Mouse (Mus musculus) MEL (cell line): Measurements from ENCODE around the gene Selplg. TPM values are rescaled to one million over a fixed set of nuclear protein-coding genes. Genes with fewer than 3 reads are reported as not detected.

Experiments
- DNase-seq: peaks from one replicate; pipeline ENCODE4 v3.0.0; 2011; ENCODE audit warnings: low read depth, low spot score
- H3K27ac ChIP-seq: 2 replicates; pipeline ENCODE4 v1.5.1; 2012; ENCODE audit warnings: low read depth, mild to moderate bottlenecking, control low read depth, low read length, moderate library complexity; ENCODE audit not compliant: control insufficient read depth
- H3K27me3 ChIP-seq, 2 experiments: fragments of 150-350 bp in 1 of 2; sonication (generic) in 1 of 2; 2 replicates each; pipeline ENCODE4 v1.6.1; 2012; ENCODE audit warnings: low read length in 2 of 2, mild to moderate bottlenecking in 2 of 2, improper control_type of control experiment in 1 of 2, moderate library complexity in 1 of 2; ENCODE audit not compliant: insufficient read depth in 2 of 2, control insufficient read depth in 1 of 2
- H3K36me3 ChIP-seq, 2 experiments: 2 replicates each; pipeline ENCODE4 v1.6.1; 2012 to 2014; ENCODE audit warnings: low read length in 2 of 2, improper control_type of control experiment in 1 of 2, inconsistent platforms in 1 of 2, mild to moderate bottlenecking in 1 of 2; ENCODE audit not compliant: insufficient read depth in 2 of 2, control insufficient read depth in 1 of 2
- H3K4me1 ChIP-seq, 2 experiments: fragments of 150-350 bp in 1 of 2; sonication (generic) in 1 of 2; 2 replicates each; pipeline ENCODE4 v1.6.1; 2012; ENCODE audit warnings: low read length in 2 of 2, improper control_type of control experiment in 1 of 2, mild to moderate bottlenecking in 1 of 2; ENCODE audit not compliant: insufficient read depth in 2 of 2, control insufficient read depth in 1 of 2
- H3K4me3 ChIP-seq, 2 experiments: fragments of 150-350 bp in 1 of 2; sonication (generic) in 1 of 2; 2 replicates each; pipeline ENCODE4 v1.5.1; 2012; ENCODE audit warnings: low read depth in 2 of 2, low read length in 2 of 2, mild to moderate bottlenecking in 2 of 2, moderate library complexity in 2 of 2, control low read depth in 1 of 2, improper control_type of control experiment in 1 of 2; ENCODE audit not compliant: control insufficient read depth in 1 of 2, insufficient read depth in 1 of 2
- H3K79me2 ChIP-seq: 2 replicates; pipeline ENCODE4 v1.6.1; 2012; ENCODE audit warnings: mild to moderate bottlenecking, low read length, moderate library complexity; ENCODE audit not compliant: control insufficient read depth, poor library complexity, insufficient read depth
- H3K9ac ChIP-seq: 2 replicates; pipeline ENCODE4 v1.6.1; 2012; ENCODE audit warnings: low read depth, mild to moderate bottlenecking, control low read depth, low read length, moderate library complexity; ENCODE audit not compliant: control insufficient read depth, poor library complexity, severe bottlenecking
- H3K9me3 ChIP-seq: fragments of 150-350 bp; sonication (generic); replicated peaks from 2 replicates; pipeline ENCODE4 v1.6.1; 2012; ENCODE audit warnings: mild to moderate bottlenecking, low read length, improper control_type of control experiment, moderate library complexity; ENCODE audit not compliant: insufficient read depth
- BHLHE40 ChIP-seq: IDR thresholded peaks from 2 replicates; pipeline ENCODE4 v1.6.1; 2012; ENCODE audit warnings: low read depth, mild to moderate bottlenecking, inconsistent platforms, low read length, improper control_type of control experiment, borderline replicate concordance
- CHD1 ChIP-seq: IDR thresholded peaks from 2 replicates; pipeline ENCODE4 v1.6.1; 2012; ENCODE audit warnings: low read depth, mild to moderate bottlenecking, inconsistent platforms, low read length, improper control_type of control experiment
- CTCF ChIP-seq, 3 experiments: IDR thresholded peaks in 2 of 3; conservative IDR thresholded peaks in 1 of 3; 2 replicates each; pipeline ENCODE4 v1.5.1; 2011 to 2012; ENCODE audit warnings: low read length in 3 of 3, low read depth in 2 of 3, mild to moderate bottlenecking in 2 of 3, improper control_type of control experiment in 1 of 3, inconsistent platforms in 1 of 3, mixed read lengths in 1 of 3, moderate library complexity in 1 of 3; ENCODE audit not compliant: control insufficient read depth in 1 of 3, insufficient read depth in 1 of 3, poor library complexity in 1 of 3, severe bottlenecking in 1 of 3
- E2F4 ChIP-seq: IDR thresholded peaks from 2 replicates; pipeline ENCODE4 v1.6.1; 2011; ENCODE audit warnings: low read depth, low read length, improper control_type of control experiment, borderline replicate concordance
- ELF1 ChIP-seq: IDR thresholded peaks from 2 replicates; pipeline ENCODE4 v1.6.1; 2014; ENCODE audit warnings: low read depth, mild to moderate bottlenecking, inconsistent platforms, low read length, improper control_type of control experiment, moderate library complexity
- GATA1 ChIP-seq: IDR thresholded peaks from 2 replicates; pipeline ENCODE4 v1.6.1; 2011; ENCODE audit warnings: low read depth, low read length, improper control_type of control experiment
- JUND ChIP-seq: IDR thresholded peaks from 2 replicates; pipeline ENCODE4 v1.6.1; 2011; ENCODE audit warnings: low read depth, mild to moderate bottlenecking, improper control_type of control experiment, low read length
- MAFK ChIP-seq: IDR thresholded peaks from 2 replicates; pipeline ENCODE4 v1.6.1; 2011; ENCODE audit warnings: low read depth, mild to moderate bottlenecking, low read length, improper control_type of control experiment, borderline replicate concordance
- MAX ChIP-seq: IDR thresholded peaks from 2 replicates; pipeline ENCODE4 v1.6.1; 2011; ENCODE audit warnings: low read length, improper control_type of control experiment
- MEF2A ChIP-seq: IDR thresholded peaks from 2 replicates; pipeline ENCODE4 v1.6.1; 2014; ENCODE audit warnings: low read depth, mild to moderate bottlenecking, inconsistent platforms, low read length, improper control_type of control experiment; ENCODE audit not compliant: poor library complexity, insufficient replicate concordance, severe bottlenecking; ENCODE audit errors: extremely low read depth
- MXI1 ChIP-seq: IDR thresholded peaks from 2 replicates; pipeline ENCODE4 v1.6.1; 2011; ENCODE audit warnings: mild to moderate bottlenecking, low read depth, low read length, improper control_type of control experiment
- MYC ChIP-seq: IDR thresholded peaks from 2 replicates; pipeline ENCODE4 v1.6.1; 2011; ENCODE audit warnings: low read depth, mild to moderate bottlenecking, low read length, improper control_type of control experiment, moderate library complexity
- NELFE ChIP-seq: IDR thresholded peaks from 2 replicates; pipeline ENCODE4 v1.6.1; 2011; ENCODE audit warnings: low read depth, low read length, improper control_type of control experiment
- POLR2A ChIP-seq, 2 experiments: IDR thresholded peaks; 2 replicates each; pipeline ENCODE4 v1.6.1; 2011 to 2012; ENCODE audit warnings: low read length in 2 of 2, mild to moderate bottlenecking in 2 of 2, control low read depth in 1 of 2, improper control_type of control experiment in 1 of 2, low read depth in 1 of 2, moderate library complexity in 1 of 2; ENCODE audit not compliant: control insufficient read depth in 1 of 2, insufficient read depth in 1 of 2, poor library complexity in 1 of 2
- POLR2AphosphoS5 ChIP-seq: IDR thresholded peaks from 2 replicates; pipeline ENCODE4 v1.6.1; 2012; ENCODE audit warnings: low read depth, borderline replicate concordance, mild to moderate bottlenecking, inconsistent platforms, low read length, moderate library complexity, mixed read lengths
- RAD21 ChIP-seq: IDR thresholded peaks from 2 replicates; pipeline ENCODE4 v1.6.1; 2011; ENCODE audit warnings: mild to moderate bottlenecking, low read depth, low read length, improper control_type of control experiment
- RCOR1 ChIP-seq: IDR thresholded peaks from 2 replicates; pipeline ENCODE4 v1.6.1; 2012; ENCODE audit warnings: low read depth, mild to moderate bottlenecking, inconsistent platforms, low read length, improper control_type of control experiment
- SIN3A ChIP-seq: IDR thresholded peaks from 2 replicates; pipeline ENCODE4 v1.6.1; 2012; ENCODE audit warnings: low read length, improper control_type of control experiment, inconsistent platforms
- SMC3 ChIP-seq: IDR thresholded peaks from 2 replicates; pipeline ENCODE4 v1.6.1; 2011; ENCODE audit warnings: low read depth, low read length, improper control_type of control experiment
- ZC3H11A ChIP-seq: IDR thresholded peaks from 2 replicates; pipeline ENCODE4 v1.6.1; 2012; ENCODE audit warnings: low read depth, mild to moderate bottlenecking, inconsistent platforms, low read length, improper control_type of control experiment
- ZMIZ1 ChIP-seq: IDR thresholded peaks from 2 replicates; pipeline ENCODE4 v1.6.1; 2012; ENCODE audit warnings: low read depth, mild to moderate bottlenecking, inconsistent platforms, low read length, improper control_type of control experiment, moderate library complexity
- ZNF384 ChIP-seq: IDR thresholded peaks from 2 replicates; pipeline ENCODE4 v1.6.1; 2012; ENCODE audit warnings: low read depth, mild to moderate bottlenecking, inconsistent platforms, low read length, improper control_type of control experiment
- polyA plus RNA-seq, 2 experiments: library from polyadenylated mRNA; stranded (reverse) in 1 of 2; unstranded in 1 of 2; fragments of >175 nt in 1 of 2; fragments of >200 nt in 1 of 2; gene quantifications; 2 replicates each; pipeline versions ENCODE4 v1.2.1 to v1.2.4; 2012; ENCODE audit warnings: low replicate concordance in 2 of 2, low read depth in 1 of 2; ENCODE audit not compliant: insufficient read length in 2 of 2, insufficient read depth in 1 of 2, missing spikeins in 1 of 2
- total RNA-seq: library from RNA; depleted of rRNA; stranded (reverse); fragments of 300-350 nt; gene quantifications from 2 replicates; pipeline ENCODE4 v1.2.3, GENCODE M21; 2012

Gene Selplg
- total and polyA plus RNA-seq, 3 experiments = 24.2 to 48.2 TPM; not detected in 1

GRCm38 (mm10) chr5:113814111-113815040, 18.1 kb downstream of the Selplg start:
- Histone ChIP-seq H3K9ac (no peak overlapping the region), H3K79me2 (no peaks in the 10 kb centered on the region), H3K36me3 (no peaks in the 10 kb centered on the region), H3K4me1 (peaks cover 0 to 4% of the 10 kb centered on the region in 2 experiments; a peak in 1 of 4 replicates), H3K4me3 (no peak overlapping the region), H3K9me3 (no peaks in the 10 kb centered on the region), H3K27ac (no peak overlapping the region), H3K27me3 (no peaks in the 10 kb centered on the region)
- TF ChIP-seq ZMIZ1 (no peak), CHD1 (no peak), ZC3H11A (no peak), MAFK (no peak), POLR2AphosphoS5 (no peak), ZNF384 (no peak), RCOR1 (no peak), CTCF (IDR thresholded peaks at IDR 0.05 in 2 of 3, conservative IDR thresholded peaks at IDR 0.05 in 1 of 3; ENCODE audit: control insufficient read depth in 1 of 3, insufficient read depth in 1 of 3, low read depth in 2 of 3, low read length in 3 of 3, poor library complexity in 1 of 3, severe bottlenecking in 1 of 3) (no peak), GATA1 (no peak), MEF2A (no peak), MAX (no peak), MXI1 (no peak), POLR2A (IDR thresholded peaks at IDR 0.05; ENCODE audit: control insufficient read depth in 1 of 2, insufficient read depth in 1 of 2, low read depth in 1 of 2, low read length in 2 of 2, poor library complexity in 1 of 2) (no peak)
- no peak for DNase-seq

DNA sequence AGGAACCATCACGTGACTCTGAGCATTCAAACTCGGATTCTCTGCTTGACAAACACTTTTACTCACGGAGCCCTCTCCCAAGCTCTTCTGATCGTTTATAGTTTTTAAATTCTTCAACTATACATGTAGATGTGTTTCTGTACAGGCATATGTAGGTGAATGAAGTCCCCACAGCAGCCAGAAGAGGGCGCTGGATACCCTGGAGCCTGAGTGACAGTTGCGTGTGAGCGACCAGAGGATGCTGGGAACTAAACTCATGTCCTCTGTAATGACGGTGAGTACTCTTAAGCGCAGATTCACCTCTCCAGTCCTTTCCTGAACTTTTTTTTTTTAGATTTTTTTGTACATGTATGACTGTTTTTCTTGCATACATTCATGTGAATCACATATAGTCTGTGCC, 18.8 kb downstream of the Selplg start:
- no peak overlapping the region for H3K27ac ChIP-seq
- TF ChIP-seq RAD21 (peak; percentile 12; the same call in 1 of the 2 replicates), ZNF384 (no peak), CTCF (IDR thresholded peaks at IDR 0.05 in 2 of 3, conservative IDR thresholded peaks at IDR 0.05 in 1 of 3; ENCODE audit: control insufficient read depth in 1 of 3, insufficient read depth in 1 of 3, low read depth in 2 of 3, low read length in 3 of 3, poor library complexity in 1 of 3, severe bottlenecking in 1 of 3) (peak; percentile 34 to 46 (median 44); a peak in 5 of 6 replicates), SIN3A (no peak), JUND (no peak), NELFE (no peak), CHD1 (no peak), ELF1 (no peak), MYC (no peak), ZC3H11A (peak; percentile 6; the same call in 1 of the 2 replicates), SMC3 (peak; percentile 24; the same call in 1 of the 2 replicates), BHLHE40 (no peak), MAX (no peak), E2F4 (no peak), ZMIZ1 (no peak)
- H3K4me3 ChIP-seq = no peak overlapping the region
- DNase-seq = no peak
- H3K79me2 ChIP-seq = no peaks in the 10 kb centered on the region
- H3K9me3 ChIP-seq = no peaks in the 10 kb centered on the region
- peaks cover 0 to 4% of the 10 kb centered on the region in 2 experiments; a peak in 1 of 4 replicates for H3K4me1 ChIP-seq
- H3K36me3 ChIP-seq = no peaks in the 10 kb centered on the region
- H3K9ac ChIP-seq = no peak overlapping the region
- H3K27me3 ChIP-seq = no peaks in the 10 kb centered on the region
